Mouse (Mus musculus) left cerebral cortex, adult 2 months (tissue): ENCODE results near the gene Chst1. TPM values are rescaled to one million over a fixed set of nuclear protein-coding genes. Genes with fewer than 3 reads are reported as not detected.

Source experiments
- DNase-seq, 2 experiments: peaks; one replicate each; pipeline ENCODE4 v3.0.0; 2021 to 2022; ENCODE audit warnings: low spot score in 2 of 2, mixed read lengths in 1 of 2; ENCODE audit errors: extremely low spot score in 1 of 2
- H3K27ac ChIP-seq: fragments of 200-600 bp; 2 replicates; pipeline ENCODE4 v1.8.1; 2022
- H3K4me3 ChIP-seq: fragments of 200-600 bp; 2 replicates; pipeline ENCODE4 v1.8.1; 2022
- CTCF ChIP-seq: fragments of 200-600 bp; IDR thresholded peaks from 2 replicates; pipeline ENCODE4 v1.8.1; 2022; ENCODE audit warnings: antibody characterized with exemption, mild to moderate bottlenecking, moderate library complexity
- intact Hi-C: fragments of 180-260 bp; cut with DNase I; formaldehyde crosslinking; loops from one replicate; pipeline ENCODE4 v1.15.1; 2025
- long read RNA-seq, 2 experiments: library from polyadenylated mRNA; stranded (forward); transcript quantifications; one replicate each; pipeline ENCODE4 v2.0.0; 2021; ENCODE audit warnings: borderline mapping rate in 2 of 2
- total RNA-seq, 2 experiments: library from RNA; stranded (reverse); gene quantifications; 2 replicates each; pipeline ENCODE4 v1.2.3; 2021

The Chst1 gene
- total RNA-seq: 100 to 1,000 TPM; 265 to 266 TPM
- long read RNA-seq, experiment 1, transcript Chst1-201 (3 exons, 2,680 nt): major isoform, 271 of 321 reads
- long read RNA-seq, experiment 1, partial matches to known transcripts: 22 of 321 reads
- long read RNA-seq, experiment 1, other reads (novel, unspliced or antisense): 28 of 321 reads
- long read RNA-seq, experiment 2, transcript Chst1-201 (3 exons, 2,680 nt): major isoform, 202 of 266 reads
- long read RNA-seq, experiment 2, partial matches to known transcripts: 52 of 266 reads
- long read RNA-seq, experiment 2, other reads (novel, unspliced or antisense): 12 of 266 reads

DNA sequence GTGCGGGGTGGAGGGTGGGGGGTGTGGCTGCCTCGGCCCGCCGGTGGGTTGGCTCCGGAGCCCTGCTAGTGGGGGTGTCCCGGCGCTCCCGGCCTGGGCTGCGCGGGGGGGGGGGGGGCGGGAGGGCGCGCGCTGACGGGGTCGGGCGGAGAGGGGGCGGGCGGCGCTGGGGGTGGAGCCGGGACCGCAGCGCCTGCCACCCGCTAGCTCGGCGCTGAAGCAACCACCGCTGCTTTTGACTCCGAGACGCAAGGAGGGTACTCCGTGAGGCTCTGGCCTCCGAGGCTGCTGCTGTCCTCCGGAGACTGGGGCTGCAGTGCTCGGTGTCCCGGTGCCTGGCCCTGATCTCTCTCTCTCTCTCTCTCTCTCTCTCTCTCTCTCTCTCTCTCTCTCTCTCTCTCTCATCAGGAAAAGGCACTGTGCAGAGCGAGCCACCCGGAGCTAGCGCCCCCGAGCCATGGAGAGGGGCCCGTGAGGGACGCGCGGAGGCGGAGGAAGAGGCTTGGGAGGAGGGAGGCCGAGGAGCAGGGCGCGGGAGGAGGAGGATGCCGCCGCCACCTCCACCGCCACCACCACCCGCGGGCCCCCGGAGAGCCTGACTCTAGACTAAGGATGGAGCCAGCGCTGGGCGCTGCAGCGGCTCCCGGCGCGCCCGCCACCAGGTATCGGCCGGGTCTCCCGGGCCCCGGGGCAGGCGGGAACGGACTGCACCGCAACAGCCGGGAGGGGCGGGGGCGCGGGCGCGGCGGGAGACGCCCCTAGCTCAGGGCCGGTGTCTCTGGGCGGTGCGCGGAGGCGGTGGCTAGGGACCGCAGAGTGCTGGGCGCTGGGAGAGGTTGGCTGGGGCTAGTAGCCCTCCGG, at the start of gene Chst1:
Chst1 (plus strand) TSS at position 221 of the 861 bp plus-strand sequence.
- TF ChIP-seq CTCF: no peak
- peak; percentile 69 for DNase-seq
- Histone ChIP-seq H3K27ac (peak within 1 kb of the TSS; percentile 94), H3K4me3 (peak within 1 kb of the TSS; percentile 78)
- intact Hi-C loops: loop anchor here (1.0 to 2.0 kb wide), 4 partner anchors 69 to 211 kb away; no protein-coding TSS in a partner anchor

DNA sequence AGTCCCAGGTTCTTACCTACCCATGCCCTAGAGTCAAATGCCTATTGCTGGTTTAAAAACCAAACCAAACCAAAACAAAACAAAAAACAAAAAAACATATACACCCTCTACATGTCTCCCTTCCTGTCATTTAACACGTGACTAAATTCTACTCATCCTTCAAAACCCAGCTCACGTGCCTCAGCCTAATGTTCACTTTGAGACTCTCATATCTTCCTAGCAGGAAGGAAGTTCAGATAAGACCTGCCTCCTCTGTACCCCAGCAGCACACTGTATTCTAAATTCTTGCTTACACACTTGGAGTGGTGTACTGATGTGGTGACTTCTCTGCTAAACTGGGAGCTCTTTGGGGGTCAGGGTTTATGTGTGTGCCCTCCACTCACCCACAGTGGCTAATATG, 49.5 kb upstream of the Chst1 start:
- Histone ChIP-seq H3K4me3 (no peak overlapping the region), H3K27ac (no peak overlapping the region)
- no peak for TF ChIP-seq CTCF
- intact Hi-C loops: loop anchor here (5.0 kb wide), 1 partner anchor 37 kb away; no protein-coding TSS in a partner anchor
- DNase-seq: no peak

DNA sequence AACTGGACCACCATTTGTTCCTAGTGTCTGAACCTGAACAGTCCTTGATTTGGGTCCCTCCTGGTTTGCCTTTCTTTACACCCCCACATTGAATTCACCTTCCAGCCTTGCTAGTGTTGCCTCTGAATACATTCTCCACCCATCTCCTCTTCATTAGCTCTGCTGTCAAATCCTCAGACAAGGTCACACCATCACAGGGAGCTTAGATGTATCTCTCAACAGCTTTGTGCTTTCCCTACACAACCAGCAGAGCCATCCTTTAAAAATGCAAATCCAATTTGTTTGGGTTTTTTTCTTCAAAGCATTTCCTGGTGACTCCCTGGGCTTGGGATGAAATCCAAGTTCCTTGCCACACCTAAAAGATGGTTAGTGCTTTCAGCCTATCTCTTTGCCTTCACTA, 45.0 kb upstream of the Chst1 start:
- intact Hi-C loops: loop anchor here (5.0 kb wide), 1 partner anchor 33 kb away; no protein-coding TSS in a partner anchor
- DNase-seq: no peak
- no peak overlapping the region for H3K27ac ChIP-seq
- H3K4me3 ChIP-seq: no peak overlapping the region
- no peak for TF ChIP-seq CTCF

DNA sequence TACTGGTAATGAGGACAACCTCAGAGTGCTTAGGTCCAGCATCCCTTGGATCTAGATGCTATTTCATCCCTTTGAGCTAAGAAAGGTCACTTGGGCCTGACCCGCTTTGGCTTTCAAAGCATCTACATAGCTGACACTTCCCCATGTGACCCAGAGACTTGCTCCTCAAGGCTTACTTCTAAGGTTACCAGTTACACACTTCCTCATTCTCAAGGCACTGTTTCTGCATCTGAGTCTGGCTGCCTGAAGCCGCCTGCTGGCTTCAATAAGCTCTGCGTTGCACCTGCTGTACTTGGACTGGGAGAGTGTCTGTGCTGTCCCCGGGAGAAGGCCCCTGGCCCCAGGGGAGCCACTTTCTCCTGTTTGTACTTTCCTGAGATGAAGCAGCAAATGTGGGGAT, 36.6 kb upstream of the Chst1 start:
- no peak for TF ChIP-seq CTCF
- intact Hi-C loops: no loop called here
- no peak for DNase-seq
- Histone ChIP-seq H3K4me3 (no peak overlapping the region), H3K27ac (no peak overlapping the region)

DNA sequence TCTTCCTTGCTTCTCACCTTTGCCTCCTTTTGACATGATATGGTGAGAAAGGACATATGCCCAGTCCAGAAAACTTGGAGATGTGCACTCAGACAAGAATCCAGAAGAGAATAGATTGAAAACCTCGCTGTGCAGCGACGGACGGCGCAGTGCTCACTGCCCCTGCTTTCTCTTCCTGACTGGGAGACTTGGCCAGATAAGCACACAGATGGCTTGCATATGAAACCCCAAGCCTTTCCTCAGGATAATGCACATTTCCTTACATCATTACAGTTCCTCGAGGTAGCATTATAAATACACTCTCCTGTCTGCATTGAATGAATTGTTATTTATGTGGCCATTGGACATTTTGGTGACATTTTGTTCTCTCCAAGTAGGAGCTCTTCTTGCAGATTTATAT, 28.9 kb upstream of the Chst1 start:
- no peak for DNase-seq
- intact Hi-C loops: no loop called here
- Histone ChIP-seq H3K4me3 (no peak overlapping the region), H3K27ac (no peak overlapping the region)
- no peak for TF ChIP-seq CTCF

DNA sequence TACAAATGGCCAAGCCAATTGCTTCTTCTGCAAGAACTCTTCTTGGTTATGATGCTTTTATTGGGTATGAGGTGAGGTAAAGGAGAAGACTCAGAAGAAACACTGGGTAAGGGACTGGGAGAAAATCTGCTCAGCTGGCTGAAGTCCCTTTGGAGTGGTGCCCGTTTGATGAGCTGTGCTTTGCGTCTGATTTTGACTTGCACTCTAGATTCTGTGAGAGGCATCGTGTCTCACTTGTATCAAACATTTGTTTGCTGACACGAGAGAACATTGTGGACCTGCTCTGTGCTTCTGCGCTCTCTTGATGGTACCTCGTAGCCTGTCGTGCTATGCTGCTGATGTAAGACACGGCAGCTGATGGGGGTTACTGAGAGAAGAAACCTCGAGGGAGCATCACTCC, 21.7 kb upstream of the Chst1 start:
- H3K27ac ChIP-seq: no peak overlapping the region
- no peak for TF ChIP-seq CTCF
- intact Hi-C loops: no loop called here

DNA sequence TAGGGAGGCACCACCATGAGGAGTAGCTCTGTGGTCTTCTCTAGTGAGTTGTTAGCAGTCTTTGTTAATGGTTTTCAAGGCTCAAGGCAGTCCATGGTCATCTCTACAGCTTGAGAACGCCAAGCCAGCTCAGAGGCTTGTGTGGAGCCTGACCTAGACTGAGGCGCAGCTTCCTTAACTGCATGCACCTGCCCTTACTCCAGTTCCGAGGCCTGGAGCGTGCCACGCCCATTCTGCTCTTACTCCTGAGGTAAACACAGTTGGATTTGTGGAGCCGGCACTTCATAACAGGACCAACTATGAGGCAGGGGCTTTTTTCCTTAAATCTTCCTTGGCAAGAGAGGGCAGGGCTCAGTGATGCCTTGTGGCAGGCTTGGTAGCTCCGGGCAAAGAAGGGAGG, 18.2 kb upstream of the Chst1 start:
- no peak for DNase-seq
- no peak for TF ChIP-seq CTCF
- intact Hi-C loops: no loop called here
- no peak overlapping the region for H3K4me3 ChIP-seq
- H3K27ac ChIP-seq: no peak overlapping the region

More for the DNA sequence above, 21.7 kb upstream of the Chst1 start:
- no peak overlapping the region for H3K4me3 ChIP-seq
- no peak for DNase-seq

DNA sequence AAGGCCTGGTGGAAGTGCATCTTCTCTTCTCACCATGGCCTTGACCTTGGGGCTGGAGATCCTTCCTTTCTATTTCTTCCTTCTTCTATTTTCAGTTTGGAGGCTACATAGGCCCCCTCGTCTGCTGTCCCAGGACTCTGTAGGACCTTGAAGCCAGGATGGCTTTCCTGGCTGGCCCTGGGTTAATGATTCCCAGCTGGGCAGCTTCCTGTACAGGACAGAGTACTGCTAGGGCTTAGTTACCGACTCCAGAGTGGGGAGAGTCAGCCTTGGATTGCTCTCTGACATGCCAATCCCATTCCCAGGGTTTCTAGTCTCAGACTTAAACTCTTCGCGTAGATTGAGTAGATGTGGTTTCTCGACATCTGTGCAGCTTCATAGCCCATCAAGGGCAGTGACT, 16.9 kb upstream of the Chst1 start:
- intact Hi-C loops: no loop called here
- DNase-seq: no peak
- Histone ChIP-seq H3K27ac (no peak overlapping the region), H3K4me3 (no peak overlapping the region)
- TF ChIP-seq CTCF: no peak

DNA sequence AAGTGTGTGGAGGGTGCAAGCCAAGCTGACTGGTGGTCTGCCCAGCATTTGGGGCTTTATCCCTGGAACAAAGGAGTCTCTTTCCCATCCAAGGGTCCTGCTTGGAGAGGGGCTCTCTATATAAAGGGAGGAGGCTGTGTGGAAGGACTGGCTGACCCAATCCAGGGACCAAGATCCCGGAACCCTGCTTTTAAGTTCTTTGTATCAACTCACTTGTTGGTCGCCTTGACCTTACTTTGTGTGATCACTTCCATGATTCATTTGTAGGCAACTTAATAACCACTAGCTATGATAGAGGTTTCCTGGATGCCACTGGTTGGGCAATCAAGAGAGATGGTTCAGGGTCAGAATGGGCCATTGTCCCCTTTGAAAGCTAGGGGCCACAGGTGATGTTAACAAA, 11.7 kb upstream of the Chst1 start:
- no peak for TF ChIP-seq CTCF
- DNase-seq: no peak
- Histone ChIP-seq H3K27ac (no peak overlapping the region), H3K4me3 (no peak overlapping the region)
- intact Hi-C loops: loop anchor here (5.0 kb wide), 1 partner anchor 36 kb away; no protein-coding TSS in a partner anchor

DNA sequence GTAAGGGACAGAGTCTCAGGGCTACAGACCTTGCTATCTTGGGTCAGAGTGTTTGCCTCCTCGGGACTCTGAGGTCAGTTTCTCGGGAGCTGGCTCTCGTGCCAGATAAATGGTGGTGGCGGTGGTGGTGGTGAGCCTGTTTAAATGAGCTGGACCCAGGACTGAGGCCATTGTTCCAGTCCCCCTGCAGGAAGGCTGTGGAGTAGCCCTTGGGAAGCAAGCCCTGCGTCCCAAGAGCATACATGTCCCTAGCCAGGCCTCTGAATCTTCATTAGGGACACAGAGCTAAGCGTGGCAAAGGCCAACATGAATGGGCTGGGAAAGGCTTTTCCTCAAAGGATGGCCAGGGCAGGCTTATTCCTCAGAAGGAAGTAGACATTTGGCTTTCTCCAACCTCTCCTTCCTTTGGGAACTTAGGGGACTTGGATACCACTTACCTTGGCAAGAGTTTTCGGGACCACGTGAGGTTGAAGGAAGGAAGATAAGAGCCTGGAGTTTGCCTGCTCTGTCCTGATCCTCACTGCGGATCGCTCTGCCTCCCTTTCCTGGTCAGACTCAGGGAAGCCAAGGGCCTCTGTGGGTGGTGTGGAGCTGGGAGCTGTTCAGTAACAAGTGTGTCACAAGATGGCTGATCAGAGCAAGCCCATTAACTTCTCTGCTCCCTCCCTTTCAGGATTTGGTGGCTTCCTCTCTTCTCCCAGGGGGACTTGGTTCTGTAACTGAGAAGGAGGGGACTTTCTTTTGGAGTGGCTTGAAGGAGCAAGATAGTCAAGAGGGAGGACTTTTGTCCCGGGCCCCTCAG, 4.4 kb upstream of the Chst1 start:
- no peak overlapping the region for H3K27ac ChIP-seq
- DNase-seq: no peak
- no peak overlapping the region for H3K4me3 ChIP-seq
- intact Hi-C loops: no loop called here
- no peak; the same call in 1 of the 2 replicates for TF ChIP-seq CTCF

DNA sequence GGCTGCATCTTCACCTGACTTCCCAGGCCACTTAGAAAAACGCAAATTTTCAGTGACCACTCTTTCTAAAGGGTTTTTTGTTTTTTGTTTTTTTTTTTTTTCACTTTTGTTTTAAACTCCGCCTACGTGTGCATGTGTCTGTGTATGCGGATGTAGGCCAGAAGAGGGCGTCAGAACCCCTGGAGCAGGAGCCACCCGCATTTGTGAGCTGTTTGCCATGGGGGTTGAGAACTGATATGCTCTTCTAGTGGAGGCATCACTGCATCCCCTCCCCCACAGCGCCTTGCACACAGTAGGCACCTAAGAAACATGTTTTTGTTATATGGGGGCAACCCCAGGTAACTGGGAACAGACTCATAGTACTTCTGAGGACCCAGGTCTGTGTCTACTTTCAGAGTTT, 2.2 kb upstream of the Chst1 start:
- Histone ChIP-seq H3K27ac (no peak overlapping the region), H3K4me3 (no peak overlapping the region)
- peak; percentile 68 for TF ChIP-seq CTCF
- intact Hi-C loops: no loop called here
- peak; percentile 58 to 62 for DNase-seq
